Mouse (Mus musculus): Measurements from ENCODE around the gene Insyn1.
A peak's percentile ranks its signal among the peaks of the same experiment; 100 is the strongest.

Gene Insyn1

DNA sequence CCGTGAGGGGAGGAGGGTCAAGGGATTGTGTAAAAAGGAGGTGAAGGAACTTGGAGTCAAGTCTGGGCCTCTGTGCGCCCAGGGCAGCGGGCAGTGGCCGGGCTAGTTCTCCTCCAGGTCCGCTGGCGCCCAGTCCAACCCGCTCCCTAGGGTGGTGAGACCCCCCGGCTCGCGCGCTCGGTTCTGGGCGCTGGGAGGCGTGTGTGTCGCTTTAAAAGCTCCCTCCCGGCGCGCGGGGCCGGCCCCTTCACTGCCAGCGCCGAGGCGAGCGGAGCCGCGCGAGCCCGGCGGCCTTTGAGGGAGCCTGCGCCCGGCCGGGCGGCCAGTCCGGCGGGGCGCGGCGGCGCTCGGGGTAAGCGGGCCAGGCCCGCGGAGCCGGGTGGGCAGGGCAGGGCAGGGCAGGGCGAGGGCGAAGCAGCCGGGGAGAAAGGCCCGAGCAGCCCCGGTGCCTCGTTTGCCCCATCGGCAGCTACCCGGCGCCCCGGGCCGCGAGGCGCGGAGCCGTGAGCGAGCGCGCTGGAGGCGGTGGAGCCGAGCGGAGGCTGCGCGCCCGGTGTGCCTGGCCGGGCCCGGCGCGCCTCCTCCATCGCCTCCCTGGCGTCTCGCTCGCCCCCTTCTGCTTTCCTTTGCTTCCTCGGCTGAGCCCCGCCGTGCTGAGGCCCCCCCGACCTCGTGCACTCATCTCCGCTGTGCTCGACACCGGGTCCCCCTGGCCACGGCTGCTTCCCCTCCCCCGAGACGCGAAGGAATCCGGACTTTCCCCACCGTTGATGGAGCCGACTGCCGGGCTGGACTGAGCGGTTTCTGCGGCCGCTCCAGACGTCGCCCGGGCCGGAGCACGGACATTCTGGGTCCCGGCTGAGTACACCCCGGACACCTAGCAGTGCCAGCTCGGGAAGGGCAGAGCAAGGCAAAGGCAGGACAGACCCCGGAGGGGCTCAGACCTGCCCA, at the start of gene Insyn1:
Gene Insyn1 (plus strand): TSS at position 753 of the 951 bp plus-strand sequence.
- peak in 1 of 2 experiments; percentile 7 for DNase-seq

GRCm38 (mm10) chr9:58438921-58439396, 49.4 kb upstream of the Insyn1 start:
- no peak for DNase-seq

DNA sequence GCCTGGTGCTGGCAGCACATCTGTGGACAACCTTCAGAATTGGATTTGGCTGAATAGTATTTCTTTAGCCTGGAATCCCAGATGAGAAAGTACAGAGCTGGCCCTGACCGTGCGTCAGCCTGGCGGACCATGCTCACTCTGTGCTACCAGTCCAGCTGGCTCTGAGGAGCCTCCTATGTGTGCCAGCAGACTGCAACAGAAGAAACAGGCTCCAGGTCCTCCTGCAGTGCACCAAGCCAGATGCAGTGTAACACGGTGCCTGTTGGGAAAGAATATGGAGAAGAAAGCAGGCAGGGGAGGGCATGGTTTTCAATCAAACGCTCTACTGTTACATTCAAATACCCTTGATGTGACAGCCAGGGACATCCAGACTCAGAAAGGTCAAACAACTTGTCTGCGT, 48.3 kb upstream of the Insyn1 start:
- no peak for DNase-seq

DNA sequence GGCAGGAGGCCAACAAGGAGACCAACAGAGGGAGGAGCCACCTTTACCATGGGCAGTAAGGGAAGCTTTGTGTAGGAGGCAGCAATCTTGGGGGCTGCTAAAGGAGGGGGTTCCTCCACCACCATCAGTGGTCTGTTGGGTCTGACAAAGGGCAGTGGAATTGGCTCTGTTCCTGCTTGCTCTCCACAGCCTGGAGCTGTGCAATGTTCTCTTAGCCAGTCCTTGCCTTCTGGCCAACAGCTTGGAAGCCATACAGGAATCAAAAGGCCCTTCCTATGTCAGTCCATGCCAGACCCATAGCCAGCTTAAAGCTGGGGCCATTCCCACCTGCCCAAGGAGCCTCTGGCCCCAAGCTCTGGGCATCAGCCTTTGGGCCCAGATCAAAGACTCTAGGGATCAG, 47.8 kb upstream of the Insyn1 start:
- DNase-seq = no peak

- DNase-seq = no peak
These were observed 46.9 kb upstream of the Insyn1 start for GRCm38 (mm10) chr9:58441351-58442104.

DNA sequence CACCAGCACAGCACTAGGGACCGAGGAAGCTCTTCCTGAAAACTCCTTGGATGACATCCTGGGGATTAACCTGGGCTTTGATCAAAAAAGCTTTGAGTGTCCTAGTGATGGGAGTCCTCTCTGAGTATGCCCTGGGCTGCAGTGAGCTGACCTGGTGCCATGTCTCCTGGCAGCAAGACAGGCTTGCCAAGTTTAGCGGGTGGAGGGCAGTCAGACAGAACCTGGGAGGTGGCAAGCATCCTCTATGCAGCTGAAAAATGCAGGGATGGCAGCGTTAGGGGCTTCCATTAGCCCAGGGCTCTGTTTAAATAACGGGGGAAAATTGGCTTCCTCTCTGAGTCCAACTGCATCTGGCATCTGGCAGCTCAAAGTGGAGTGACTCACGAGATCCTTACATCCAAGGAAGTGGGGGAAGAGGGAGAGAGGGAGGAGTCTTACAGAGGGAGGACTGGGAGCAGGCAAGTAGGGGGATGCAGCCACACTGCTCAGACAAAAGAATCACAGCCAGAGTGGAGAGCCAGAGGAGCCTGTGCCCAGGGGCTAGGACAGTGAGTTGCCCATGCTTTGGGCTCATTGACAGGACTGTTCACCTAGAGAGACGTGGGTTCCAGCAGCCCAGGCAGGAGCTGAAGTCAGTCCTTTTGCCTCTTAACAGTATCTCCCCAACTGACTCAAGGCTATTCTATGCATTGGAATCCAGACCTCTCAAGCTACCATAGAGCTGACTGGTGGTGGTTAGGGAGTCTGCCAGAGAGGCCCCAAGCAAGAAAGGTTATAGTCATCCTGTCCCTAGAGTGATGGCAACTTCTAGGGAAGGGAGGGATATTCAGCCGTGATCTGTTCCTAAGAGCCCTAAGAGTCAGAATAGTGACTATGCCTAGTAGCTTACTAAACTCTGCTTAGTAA, 46.0 kb upstream of the Insyn1 start:
- DNase-seq = no peak

GRCm38 (mm10) chr9:58443061-58443460, 45.3 kb upstream of the Insyn1 start:
- no peak for DNase-seq

GRCm38 (mm10) chr9:58446829-58447228, 41.6 kb upstream of the Insyn1 start:
- no peak for DNase-seq

DNA sequence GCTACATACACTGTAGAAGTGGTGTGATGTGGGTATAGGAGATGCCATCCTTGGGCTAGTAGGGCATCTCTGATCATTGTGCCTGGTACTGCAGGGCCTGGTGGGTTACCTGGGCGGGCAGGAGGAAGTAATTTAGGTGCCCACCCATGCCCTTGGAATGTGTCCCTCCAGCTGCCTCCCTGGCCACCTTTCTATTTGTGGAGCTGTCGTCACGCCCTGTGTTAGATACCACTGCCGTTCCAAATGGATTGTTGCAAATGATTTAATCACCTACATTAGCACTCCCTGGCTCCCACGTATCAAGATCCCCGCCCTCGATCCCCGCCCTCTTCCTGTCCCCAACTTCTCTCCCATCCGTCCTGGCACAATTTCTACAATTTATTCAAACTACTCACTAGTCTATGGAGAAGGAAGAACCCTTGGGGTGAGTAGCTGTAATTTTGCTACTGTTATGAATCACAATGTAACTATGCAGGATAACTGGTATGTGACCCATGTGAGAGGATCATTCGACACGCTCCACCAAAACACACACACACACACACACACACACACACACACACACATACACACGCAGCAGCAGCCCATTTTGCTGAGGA, 40.3 kb upstream of the Insyn1 start:
- DNase-seq = no peak

- no peak for DNase-seq
These were observed 38.9 kb upstream of the Insyn1 start for GRCm38 (mm10) chr9:58449526-58449925.

DNA sequence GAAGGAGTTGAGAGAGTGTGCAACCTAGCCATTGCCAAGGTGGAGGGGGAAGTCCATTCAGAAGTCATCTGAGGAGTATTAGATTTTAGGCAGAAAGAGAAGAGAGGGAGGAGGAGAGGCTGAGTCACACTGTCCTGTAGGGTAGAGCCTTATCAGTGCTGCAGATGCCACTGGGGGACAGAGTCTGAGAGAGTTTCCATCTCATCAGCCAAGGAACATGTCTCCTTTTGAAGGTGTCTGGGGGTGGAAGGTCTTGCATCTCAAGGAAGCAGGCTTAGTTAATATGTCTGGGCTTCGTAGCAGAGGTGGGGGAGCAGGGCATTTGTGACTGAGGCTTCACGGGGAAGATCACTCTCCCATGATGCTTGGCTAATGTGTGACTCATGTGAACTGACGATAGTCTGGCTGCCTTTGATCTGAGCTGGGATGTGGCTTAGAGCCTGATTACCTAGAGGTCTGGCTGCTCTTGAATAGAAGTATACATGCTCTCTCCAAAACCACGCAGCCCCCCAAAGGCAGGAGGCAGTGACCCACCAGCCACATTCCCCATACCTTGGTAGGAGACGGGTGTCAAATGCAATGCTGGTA, 34.5 kb upstream of the Insyn1 start:
- no peak for DNase-seq

DNA sequence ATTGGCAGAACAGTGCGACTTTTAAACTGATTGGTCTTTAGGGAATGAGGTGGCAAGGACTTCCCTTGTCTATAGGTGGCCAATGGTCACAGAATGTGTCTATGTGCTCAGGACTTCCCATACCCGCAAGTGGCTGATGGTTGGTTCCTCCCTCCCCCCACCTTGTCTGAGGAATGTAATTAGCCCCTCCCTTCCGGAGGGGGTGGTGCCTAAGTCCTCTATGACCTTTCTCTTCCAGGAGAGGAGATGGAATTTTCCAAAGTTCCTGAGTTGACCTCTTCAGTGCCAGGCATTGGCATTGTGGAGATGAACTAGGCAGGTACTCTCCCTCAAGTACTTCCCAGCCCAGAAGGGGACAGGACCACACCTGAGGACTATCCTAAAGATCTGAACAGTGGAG, 33.5 kb upstream of the Insyn1 start:
- DNase-seq = peak; percentile 46 to 79

DNA sequence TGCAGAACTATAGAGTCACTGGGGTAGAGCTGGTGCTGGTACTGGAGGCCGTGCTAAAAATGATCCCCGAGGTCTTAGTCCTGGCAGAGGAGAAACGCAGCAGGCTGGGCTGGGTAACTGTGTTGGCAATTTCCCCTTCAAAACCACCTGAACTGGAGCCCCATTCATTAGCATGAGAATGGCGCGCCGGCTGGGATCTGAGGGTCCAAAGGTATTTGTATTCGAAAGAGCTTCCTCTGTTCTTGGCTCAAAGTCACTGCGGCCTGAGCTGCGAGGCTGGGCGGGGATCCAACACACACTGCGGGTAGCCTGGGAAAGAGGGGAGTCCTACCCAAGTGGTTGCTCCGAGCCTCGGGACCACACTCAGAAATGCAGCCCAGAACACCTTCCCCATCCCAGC, 32.6 kb upstream of the Insyn1 start:
- DNase-seq = peak; percentile 32 to 35

DNA sequence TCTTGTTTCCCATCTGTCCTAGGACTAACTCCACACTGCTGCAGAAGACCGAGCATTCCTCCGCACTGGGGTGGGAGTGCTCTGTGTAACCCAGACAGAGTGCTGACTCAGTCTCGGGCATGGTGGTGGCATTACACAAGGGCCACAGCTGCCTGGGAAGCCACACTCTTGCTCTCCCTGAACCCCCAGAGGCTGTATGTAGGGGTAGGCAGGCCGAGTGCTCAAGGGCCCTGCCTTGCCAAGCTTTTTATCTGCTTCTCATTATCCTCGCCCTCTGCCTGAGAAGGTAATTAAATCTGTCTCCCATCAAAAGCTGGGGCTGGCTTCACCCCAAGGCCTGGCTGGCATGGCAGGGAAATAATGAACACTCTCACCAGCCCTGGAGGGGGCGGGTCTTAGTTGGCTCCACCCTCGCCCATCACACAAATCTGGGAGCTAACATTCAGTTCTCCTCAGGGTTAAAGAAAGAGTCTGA, 30.9 kb upstream of the Insyn1 start:
- DNase-seq = peak; percentile 25 to 38

- no peak for DNase-seq
These were observed 30.1 kb upstream of the Insyn1 start for GRCm38 (mm10) chr9:58458341-58458740.

GRCm38 (mm10) chr9:58458856-58459553, 29.4 kb upstream of the Insyn1 start:
- no peak for DNase-seq

- DNase-seq = no peak
These were observed 20.9 kb upstream of the Insyn1 start for GRCm38 (mm10) chr9:58467345-58468025.

DNA sequence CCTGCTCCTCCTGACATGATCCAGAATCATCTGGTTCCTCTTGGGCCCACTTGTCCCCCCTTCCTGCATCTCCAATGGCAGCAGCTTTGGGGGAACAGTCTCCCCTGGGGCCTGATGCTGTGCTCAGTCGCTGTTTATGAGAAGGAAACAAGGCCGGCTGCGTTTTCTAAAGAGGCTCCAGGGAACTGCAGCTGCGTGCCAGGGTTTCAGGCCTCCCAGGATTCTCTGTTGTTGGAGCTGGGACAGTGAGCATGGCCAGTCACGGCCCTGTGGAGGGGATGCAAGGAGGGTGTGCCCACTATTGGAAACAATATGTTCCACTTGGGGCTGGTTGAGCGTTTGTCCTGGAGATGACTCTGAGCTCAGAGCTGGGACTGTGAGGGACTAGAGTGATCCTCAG, 17.9 kb upstream of the Insyn1 start:
- DNase-seq = no peak

DNA sequence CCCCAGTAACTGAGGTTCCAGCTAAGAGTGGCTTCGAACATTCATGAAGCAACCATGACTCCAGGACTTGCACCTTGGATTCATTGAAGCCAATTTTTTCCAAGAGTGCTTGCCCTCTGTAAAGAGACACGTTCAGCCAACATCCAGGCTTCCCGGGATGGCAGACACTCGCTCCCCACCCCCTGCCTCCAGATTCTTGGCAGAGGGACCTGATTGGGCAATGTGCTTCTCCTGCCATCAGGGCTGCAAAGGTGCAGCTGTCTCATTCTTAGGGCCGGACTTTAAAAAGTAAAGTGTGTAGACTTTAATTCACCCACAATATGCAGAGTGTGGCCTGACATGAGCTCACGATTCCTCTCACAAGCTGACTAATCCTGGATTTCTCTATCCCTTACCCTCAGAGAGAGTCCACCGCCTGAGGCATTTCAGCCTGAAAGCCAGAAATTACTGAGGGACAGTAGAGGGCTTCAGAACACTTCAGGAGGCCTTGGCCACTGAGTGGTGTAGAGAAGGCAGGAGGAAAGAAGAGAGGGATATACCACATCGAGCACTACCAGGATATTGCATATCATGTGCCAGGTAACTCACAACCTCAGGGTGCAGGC, 15.1 kb upstream of the Insyn1 start:
- no peak for DNase-seq

DNA sequence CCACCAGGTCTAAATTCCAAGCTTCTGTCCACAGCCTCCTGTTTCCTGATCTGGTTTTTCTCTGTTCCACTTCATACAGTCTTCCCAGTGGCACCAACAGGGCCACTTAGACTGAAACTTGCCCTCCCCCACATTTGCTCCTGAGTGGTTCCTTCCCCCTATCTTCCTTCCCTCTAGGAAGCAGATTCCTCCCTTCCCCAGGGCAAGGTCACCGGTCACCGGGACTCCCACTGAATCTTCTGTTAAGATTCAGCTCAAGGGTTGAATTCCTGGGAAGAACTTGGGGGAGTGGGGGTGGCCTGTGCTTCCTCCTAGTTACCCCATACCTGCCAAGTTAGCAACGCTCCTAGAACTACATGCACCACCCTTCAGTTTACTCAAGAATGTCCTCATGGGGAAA, 1.3 kb upstream of the Insyn1 start:
- DNase-seq = no peak

Data from kidney, adult 8-10 months (tissue).